Mouse (Mus musculus) liver, embryonic 14.5 days (tissue): ENCODE data around the gene Lgals7.

Source experiments
- CTCF ChIP-seq: IDR thresholded peaks from 2 replicates; pipeline ENCODE4 v1.5.1; 2016; ENCODE audit warnings: antibody characterized with exemption, low read depth, control low read depth
- EP300 ChIP-seq: IDR thresholded peaks from 2 replicates; pipeline ENCODE4 v1.6.1; 2016; ENCODE audit warnings: antibody characterized with exemption, low read depth

GRCm38 (mm10) chr7:28879606-28880005 lies 16.0 kb downstream of the Lgals7 start:
- TF ChIP-seq CTCF (no peak), EP300 (no peak)
